Mouse (Mus musculus): ENCODE results near the gene Stk17b. TPM values are rescaled to one million over a fixed set of nuclear protein-coding genes. Genes with fewer than 3 reads are reported as not detected.

Stk17b gene
- 96.5 and 107 TPM in 2 replicates for polyA plus RNA-seq (2015; fragmentation: Nextera tagmentation; extraction: Ambion mirVana)

- DNase-seq (ENCODE audit: low spot score), result peak; percentile 93
Measured at GRCm38 (mm10) chr1:53784721-53785418, at the start of gene Stk17b. TSS of gene Stk17b (minus strand) at chr1:53785224.

- no peak for DNase-seq (ENCODE audit: low spot score)
Measured at GRCm38 (mm10) chr1:53830286-53830685, 45.3 kb upstream of the Stk17b start.

- no peak for DNase-seq (ENCODE audit: low spot score)
Measured at GRCm38 (mm10) chr1:53829089-53829488, 44.1 kb upstream of the Stk17b start.

- no peak for DNase-seq (ENCODE audit: low spot score)
Measured at GRCm38 (mm10) chr1:53824446-53825337, 39.7 kb upstream of the Stk17b start.

- DNase-seq (ENCODE audit: low spot score), result peak; percentile 79
Measured at GRCm38 (mm10) chr1:53823687-53824445, 38.8 kb upstream of the Stk17b start.

- DNase-seq (ENCODE audit: low spot score), result no peak
Measured at GRCm38 (mm10) chr1:53821983-53822382, 37.0 kb upstream of the Stk17b start.

GRCm38 (mm10) chr1:53820041-53820632 is 35.1 kb upstream of the Stk17b start:
- no peak for DNase-seq (ENCODE audit: low spot score)

- DNase-seq (ENCODE audit: low spot score), result no peak
Measured at GRCm38 (mm10) chr1:53818072-53818862, 33.2 kb upstream of the Stk17b start.

GRCm38 (mm10) chr1:53816353-53816752 is 31.3 kb upstream of the Stk17b start:
- DNase-seq (ENCODE audit: low spot score), result no peak

- DNase-seq (ENCODE audit: low spot score), result no peak
Measured at GRCm38 (mm10) chr1:53814077-53814705, 29.2 kb upstream of the Stk17b start.

- no peak for DNase-seq (ENCODE audit: low spot score)
Measured at GRCm38 (mm10) chr1:53811919-53812318, 26.9 kb upstream of the Stk17b start.

- DNase-seq (ENCODE audit: low spot score), result no peak
Measured at GRCm38 (mm10) chr1:53808229-53808628, 23.2 kb upstream of the Stk17b start.

- no peak for DNase-seq (ENCODE audit: low spot score)
Measured at GRCm38 (mm10) chr1:53797811-53798210, 12.8 kb upstream of the Stk17b start.

GRCm38 (mm10) chr1:53797074-53797473 is 12.1 kb upstream of the Stk17b start:
- peak; percentile 44 for DNase-seq (ENCODE audit: low spot score)

- DNase-seq (ENCODE audit: low spot score), result no peak
Measured at GRCm38 (mm10) chr1:53796271-53796670, 11.2 kb upstream of the Stk17b start.

GRCm38 (mm10) chr1:53795591-53795990 is 10.6 kb upstream of the Stk17b start:
- DNase-seq (ENCODE audit: low spot score), result no peak

- no peak for DNase-seq (ENCODE audit: low spot score)
Measured at GRCm38 (mm10) chr1:53795081-53795480, 10.1 kb upstream of the Stk17b start.

- DNase-seq (ENCODE audit: low spot score), result no peak
Measured at GRCm38 (mm10) chr1:53794279-53794678, 9.3 kb upstream of the Stk17b start.

- peak; percentile 93 for DNase-seq (ENCODE audit: low spot score)
Measured at GRCm38 (mm10) chr1:53791343-53791742, 6.3 kb upstream of the Stk17b start.

- peak; percentile 36 for DNase-seq (ENCODE audit: low spot score)
Measured at GRCm38 (mm10) chr1:53784291-53784720, 718 bp downstream of the Stk17b start.

Data from thymus, postnatal 0 days (tissue).